Mouse (Mus musculus): ENCODE data around the gene Bcas3.
A peak's percentile ranks its signal among the peaks of the same experiment; 100 is the strongest.

The Bcas3 gene

DNA sequence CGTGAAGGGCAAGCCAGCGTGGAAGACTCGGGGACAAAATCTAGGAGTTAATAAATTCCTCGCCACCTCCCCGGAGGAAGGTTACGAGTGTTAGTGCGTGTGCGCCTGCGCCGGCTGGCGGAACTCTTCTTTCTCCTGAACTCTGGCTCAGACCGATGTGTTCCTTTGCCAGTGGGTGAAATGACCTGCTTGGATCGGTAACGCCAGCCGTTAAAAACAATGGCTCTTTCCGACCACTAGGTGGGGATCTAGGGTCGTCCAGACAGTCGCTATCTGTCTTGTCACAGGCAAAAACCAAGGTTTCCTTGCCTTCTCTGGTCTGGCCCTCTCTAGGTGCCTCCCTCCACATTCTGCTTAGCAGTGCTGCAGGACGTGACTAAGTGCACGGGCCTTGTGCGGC is 496.1 kb downstream of the Bcas3 start:
- peak; percentile 90 for DNase-seq

DNA sequence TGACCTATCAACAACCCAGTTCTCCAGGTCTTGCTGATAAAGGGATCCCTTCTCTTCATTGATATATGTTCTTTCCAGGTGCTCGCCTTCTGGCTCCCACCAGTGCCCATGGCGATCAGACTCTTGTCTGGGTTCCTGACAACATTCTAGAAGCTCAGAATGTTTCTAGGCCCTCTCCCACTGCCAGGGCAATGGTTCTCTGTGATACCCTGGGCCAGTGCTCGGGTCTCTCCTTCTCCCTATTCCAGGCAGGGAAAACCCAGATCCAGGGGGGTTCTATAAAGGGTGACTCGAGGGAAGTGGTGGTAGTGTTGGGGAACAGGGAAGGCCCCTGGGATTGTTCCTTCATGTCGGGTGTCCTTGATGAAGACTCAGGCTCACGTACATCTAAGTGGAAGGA is 497.3 kb downstream of the Bcas3 start, which contains the start of gene Gm11444:
TSS of gene Gm11444 (minus strand) at position 101 of the 400 bp plus-strand sequence.
- DNase-seq, result no peak

DNA sequence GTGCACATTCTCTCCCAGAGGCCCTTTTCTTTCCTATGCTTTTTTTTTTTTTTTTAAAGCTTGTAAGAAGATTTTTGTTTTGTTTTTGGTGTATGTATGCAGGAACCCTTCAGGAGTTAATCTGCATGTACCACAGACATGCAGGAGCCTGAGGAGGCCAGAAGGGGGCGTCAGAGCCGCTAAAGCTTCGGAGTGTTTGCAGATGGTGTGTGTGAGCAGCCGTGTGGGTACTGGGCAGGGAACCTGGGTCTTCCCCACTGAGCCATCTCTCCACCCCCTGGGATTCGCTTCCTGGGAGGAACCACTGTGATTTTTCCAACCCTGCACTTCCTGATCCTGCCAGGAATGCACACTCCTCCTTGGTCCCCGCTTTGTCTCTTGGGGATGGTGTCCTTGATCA is 497.8 kb downstream of the Bcas3 start:
- peak; percentile 56 for DNase-seq

DNA sequence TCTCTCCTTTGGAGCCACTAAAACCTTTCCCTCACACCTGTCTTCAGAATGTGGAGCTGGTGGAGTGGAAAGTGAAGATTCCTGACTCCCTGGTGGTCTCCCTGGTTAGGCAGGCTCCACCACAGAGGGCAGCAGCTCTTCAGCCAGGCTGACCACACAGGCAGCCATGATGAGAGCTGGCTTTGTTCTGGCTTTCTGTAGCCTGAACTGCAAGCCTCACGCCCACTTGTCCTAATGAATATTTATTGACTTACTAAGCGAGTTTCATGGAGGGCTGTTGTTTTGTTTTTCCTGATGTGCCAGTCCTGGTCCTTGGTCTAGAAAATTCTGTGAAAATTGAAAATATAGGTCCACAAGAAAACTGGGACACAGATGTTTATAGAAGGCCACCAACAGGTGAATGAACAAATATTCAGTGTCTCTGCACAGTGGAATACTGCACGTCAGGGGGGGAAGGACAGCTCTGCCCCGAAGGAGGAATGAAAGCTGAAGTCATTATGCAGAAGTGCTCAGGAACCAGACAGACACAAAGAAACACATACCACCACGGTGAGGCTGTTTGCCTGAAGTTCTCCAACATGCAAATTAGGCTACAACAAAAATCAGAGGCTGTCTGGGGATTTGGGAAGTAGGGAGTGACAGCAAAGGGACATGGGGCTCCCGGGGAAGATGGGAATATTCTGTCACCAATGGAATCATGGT is 505.2 kb downstream of the Bcas3 start:
- peak; percentile 74 for DNase-seq

DNA sequence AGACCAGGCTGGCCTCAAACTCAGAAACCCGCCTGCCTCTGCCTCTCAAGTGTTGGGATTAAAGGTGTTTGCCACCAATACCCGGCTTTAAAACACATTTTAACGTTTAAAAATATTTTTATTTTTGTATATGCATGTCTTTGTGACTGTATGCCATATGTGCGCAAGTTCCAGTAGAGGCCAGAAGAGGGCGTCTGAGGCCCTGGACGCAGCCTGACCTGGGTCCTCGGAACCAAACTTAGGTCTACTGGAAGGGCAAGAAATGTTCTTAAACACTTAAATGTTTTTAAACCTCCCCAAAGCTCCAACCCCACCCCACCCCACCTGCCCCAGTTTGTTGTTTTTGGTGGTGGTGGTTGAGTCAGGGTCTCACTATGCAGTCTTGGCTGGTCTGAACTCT is 511.4 kb downstream of the Bcas3 start:
- peak; percentile 32 for DNase-seq

Data from embryo, embryonic 11 days (tissue).